Mouse (Mus musculus): ENCODE results near the gene Olfr803.

Gene Olfr803

DNA sequence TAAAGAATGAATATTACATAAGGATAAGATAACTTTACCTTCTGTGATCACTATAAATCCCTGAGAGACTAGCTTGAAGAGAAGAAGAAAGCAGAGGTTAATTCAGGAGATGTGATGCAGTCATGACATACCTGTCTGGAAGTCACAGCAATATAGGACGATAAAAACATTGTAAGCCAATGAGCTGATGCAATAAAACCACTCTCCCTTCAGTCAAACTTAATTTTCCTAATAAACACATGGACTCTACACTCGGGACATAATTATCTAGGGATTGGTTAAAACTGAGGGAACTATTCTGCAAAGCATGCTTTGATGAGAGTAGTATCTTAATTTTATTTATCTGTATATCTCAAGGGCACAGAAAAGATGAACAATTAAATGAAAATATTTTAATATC is at the start of gene Olfr803:
Gene Olfr803, minus strand, starts transcription at position 101 of the 400 bp plus-strand sequence.
- DNase-seq (ENCODE audit: low spot score in 2 of 2): no peak

DNA sequence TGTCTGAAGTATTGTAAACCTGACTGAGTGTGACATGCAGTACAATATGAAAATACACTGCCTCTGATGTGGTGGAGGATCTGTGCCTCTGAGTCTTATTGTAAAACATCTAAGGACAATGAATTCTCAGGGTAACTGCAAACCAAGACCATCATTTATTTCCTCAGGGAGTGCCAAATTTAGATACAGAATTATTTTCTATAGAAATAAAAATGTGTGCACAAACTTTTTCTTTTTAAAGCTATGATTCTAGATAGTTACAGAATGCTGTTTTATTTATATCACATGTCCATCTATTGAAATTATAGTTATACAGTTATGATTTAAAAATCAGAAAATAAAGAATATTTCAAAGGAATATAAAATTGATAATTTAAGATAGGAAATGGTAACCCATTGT is 47.7 kb upstream of the Olfr803 start, which contains the start of gene Olfr806:
Gene Olfr806, minus strand, starts transcription at position 101 of the 400 bp plus-strand sequence.
- no peak for DNase-seq (ENCODE audit: low spot score in 2 of 2)

DNA sequence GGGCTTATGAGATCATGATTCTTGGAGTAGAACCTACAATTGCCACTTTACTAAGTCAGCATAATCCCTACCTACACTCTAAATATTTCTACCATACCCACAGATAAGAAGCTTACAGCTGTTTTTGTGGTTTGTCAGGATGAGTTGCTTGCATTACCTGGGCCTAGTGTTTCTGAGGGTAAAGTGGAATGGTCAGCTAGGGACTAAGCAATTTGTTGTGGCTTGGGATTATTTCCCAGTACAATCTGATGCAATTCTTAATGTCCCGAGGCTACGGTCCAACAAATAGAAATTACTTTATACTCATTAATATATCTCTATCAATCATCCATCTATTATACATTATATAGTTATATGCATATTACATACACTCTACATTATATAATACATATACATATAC is 35.2 kb upstream of the Olfr803 start, which contains the start of gene Olfr805:
Gene Olfr805, minus strand, starts transcription at position 101 of the 400 bp plus-strand sequence.
- no peak for DNase-seq (ENCODE audit: low spot score in 2 of 2)

DNA sequence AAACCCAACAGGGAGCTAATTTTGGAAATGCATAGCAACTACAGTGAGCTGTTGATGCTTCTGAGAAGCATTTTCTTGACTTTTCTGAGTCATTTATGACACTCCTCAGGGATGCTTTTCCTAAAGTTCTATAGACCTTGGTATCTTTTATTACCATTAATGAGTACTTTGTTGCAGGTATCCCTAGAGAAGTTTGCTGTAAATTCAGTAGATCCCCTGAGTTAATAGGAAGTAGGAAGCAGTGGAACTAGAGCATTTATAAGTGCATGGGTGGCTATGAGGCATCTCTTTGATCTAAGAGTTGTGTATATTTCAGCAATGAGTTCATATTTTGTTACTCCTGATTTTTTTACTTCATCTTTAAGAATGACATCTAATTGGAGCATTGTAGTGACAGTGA is 8.8 kb upstream of the Olfr803 start, which contains the start of gene Olfr804:
Gene Olfr804, plus strand, starts transcription at position 301 of the 400 bp plus-strand sequence.
- DNase-seq (ENCODE audit: low spot score in 2 of 2): no peak

DNA sequence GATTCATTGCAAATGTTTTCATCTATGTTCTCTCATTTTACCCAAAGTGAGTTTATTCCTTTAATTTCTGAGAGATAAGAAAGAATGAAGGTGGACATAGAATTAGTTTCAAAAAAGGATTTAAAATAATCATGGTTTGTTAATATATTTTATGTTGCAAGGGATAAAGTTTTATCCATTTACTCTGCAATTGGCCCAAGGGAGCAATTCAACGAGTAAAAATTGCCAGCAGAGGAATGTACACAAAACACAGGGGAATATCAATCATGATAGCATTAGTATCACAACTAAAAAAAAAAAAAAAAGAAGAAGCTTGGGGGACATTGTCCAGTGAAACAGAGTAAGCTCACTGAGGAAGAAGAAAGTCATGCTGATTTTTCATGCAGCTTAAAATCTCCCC is 6.0 kb downstream of the Olfr803 start, which contains the start of gene Olfr802:
Gene Olfr802, minus strand, starts transcription at position 101 of the 400 bp plus-strand sequence.
- DNase-seq (ENCODE audit: low spot score in 2 of 2): no peak

DNA sequence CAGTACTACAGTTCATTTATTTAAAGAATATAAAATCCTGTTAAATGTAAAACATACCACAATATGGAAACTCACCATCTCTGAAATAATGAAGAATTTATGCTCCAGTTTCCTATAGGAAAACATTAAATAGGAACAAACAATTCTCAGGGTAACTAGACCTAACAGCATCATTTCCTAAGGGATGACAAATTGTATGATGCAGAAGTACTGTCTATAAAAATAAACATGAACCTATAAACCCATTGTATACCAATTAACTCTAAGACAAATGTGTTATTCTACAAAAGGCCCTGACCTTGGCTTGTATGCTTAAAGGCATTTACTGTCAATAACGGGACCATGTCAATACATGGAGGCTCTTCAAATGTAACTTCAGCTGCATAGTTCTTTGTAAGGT is 20.3 kb downstream of the Olfr803 start, which contains the start of gene Olfr801:
Gene Olfr801, minus strand, starts transcription at position 101 of the 400 bp plus-strand sequence.
- DNase-seq (ENCODE audit: low spot score in 2 of 2): no peak

DNA sequence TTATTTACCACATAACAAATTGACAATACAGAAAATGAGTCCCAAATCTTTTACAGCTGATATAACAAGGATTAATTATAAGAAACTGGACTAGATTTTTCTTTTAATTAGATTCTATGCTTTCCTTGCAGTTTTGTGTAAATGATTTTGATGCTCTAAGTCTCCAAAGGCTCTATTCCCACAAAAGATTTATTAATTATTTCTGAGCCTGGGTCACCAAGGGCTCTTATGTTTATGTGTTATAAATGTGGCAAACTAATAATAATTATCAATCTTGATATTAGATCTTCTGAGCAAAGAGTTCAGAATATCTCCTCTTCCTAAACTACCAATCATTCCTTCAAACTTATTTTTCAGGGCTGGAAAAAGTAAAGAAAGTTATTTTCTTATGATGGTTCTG is 36.7 kb downstream of the Olfr803 start, which contains the start of gene Olfr800:
Gene Olfr800, plus strand, starts transcription at position 301 of the 400 bp plus-strand sequence.
- no peak for DNase-seq (ENCODE audit: low spot score in 2 of 2)

DNA sequence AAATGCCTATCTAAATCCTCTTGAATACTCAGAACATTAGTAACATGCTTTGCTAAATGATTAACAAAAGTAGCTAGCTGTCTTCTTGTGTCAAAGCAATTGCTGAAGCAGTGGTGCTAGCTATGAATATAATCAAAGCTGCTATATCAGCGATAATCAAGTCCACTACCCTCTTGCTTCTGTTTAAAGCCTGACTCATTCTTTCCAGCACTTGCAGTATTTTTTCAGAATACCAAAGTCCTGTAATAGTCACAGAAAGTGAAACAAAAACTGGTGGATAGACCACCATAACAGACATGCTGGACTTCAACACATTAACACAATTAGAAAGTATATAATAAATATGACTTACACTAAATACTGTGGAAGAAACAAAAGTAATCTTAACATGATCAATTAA is 42.3 kb downstream of the Olfr803 start:
- no peak for DNase-seq (ENCODE audit: low spot score in 2 of 2)
